Mouse (Mus musculus) bone marrow, adult 2 months (tissue): ENCODE data around the gene Cuedc2. TPM values are rescaled to one million over a fixed set of nuclear protein-coding genes. Genes with fewer than 3 reads are reported as not detected.

Experiments
- H3K27ac ChIP-seq: fragments of 200-500 bp; 2 replicates; pipeline ENCODE4 v1.5.1; 2012; ENCODE audit warnings: low read depth, mild to moderate bottlenecking, control low read depth, inconsistent platforms, low read length; ENCODE audit not compliant: control insufficient read depth, poor library complexity, insufficient read depth
- H3K4me1 ChIP-seq: fragments of 200-500 bp; 2 replicates; pipeline ENCODE4 v1.6.1; 2011; ENCODE audit warnings: low read length; ENCODE audit not compliant: control insufficient read depth, insufficient read depth
- H3K4me3 ChIP-seq: fragments of 200-500 bp; replicated peaks from 2 replicates; pipeline ENCODE3; 2011; ENCODE audit warnings: mild to moderate bottlenecking, low read depth, low read length, control low read depth; ENCODE audit not compliant: control insufficient read depth
- CTCF ChIP-seq: fragments of 200-500 bp; IDR thresholded peaks from 2 replicates; pipeline ENCODE4 v1.5.1; 2011; ENCODE audit warnings: low read length, control low read depth; ENCODE audit not compliant: control insufficient read depth, insufficient read depth
- POLR2A ChIP-seq: fragments of 200-500 bp; IDR thresholded peaks from 2 replicates; pipeline ENCODE4 v1.6.1; 2011; ENCODE audit warnings: low read depth, mild to moderate bottlenecking, control low read depth, low read length, borderline replicate concordance; ENCODE audit not compliant: control insufficient read depth
- WGBS: fragments of 180-500 bp; shearing (Covaris S2); methylation state at CpG from one replicate; pipeline ENCODE4 v1.1.7; 2018; 5-methylcytosine and 5-hydroxymethylcytosine counted together
- polyA plus RNA-seq: library from polyadenylated mRNA; stranded (reverse); fragments of >200 nt; gene quantifications from 2 replicates; pipeline ENCODE4 v1.2.4, GENCODE M21; 2011; ENCODE audit warnings: low replicate concordance; ENCODE audit not compliant: missing spikeins, insufficient read depth, insufficient read length

Gene Cuedc2
- polyA plus RNA-seq, 1 experiment = 161 TPM

DNA sequence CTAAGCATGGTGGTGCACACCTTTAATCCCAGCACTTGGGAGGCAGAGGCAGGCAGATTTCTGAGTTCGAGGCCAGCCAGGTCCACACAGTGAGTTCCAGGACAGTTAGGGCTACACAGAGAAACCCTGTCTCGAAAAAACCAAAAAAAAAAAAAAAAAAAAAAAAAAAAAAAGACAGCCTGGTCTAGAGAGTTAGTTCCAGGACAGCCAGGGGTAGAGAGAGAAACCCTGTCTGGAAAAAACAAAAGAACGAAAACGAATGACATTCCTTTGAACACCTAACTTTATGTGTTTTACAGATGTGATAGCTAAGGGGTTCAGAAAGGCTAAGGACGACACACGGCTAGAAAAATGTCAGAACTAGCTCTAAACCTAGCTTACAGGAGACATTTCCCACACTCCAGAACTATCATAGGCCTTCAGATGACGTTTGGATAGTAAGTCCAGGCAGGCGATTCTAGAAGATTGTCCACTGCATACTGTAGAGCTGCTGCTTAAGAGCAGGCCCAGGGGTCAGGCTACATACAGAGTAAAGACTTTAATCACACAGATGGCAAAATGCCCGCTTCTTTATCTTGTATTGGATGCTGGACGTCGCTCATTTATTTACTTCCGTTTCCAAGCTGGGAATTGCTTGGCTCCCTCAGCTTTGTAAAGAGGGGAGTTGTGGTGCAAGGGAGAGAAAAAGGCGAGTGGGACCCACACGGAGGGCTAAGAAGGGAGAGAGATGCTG lies 9.6 kb upstream of the Cuedc2 start:
- 22% methylated on average over 14 of the region's 14 CpGs for WGBS
- TF ChIP-seq CTCF = no peak
- no peak for TF ChIP-seq POLR2A
- Histone ChIP-seq H3K4me3 (peak overlapping the region; percentile 67), H3K4me1 (peaks cover 4% of the 10 kb centered on the region), H3K27ac (peak overlapping the region; percentile 67)

DNA sequence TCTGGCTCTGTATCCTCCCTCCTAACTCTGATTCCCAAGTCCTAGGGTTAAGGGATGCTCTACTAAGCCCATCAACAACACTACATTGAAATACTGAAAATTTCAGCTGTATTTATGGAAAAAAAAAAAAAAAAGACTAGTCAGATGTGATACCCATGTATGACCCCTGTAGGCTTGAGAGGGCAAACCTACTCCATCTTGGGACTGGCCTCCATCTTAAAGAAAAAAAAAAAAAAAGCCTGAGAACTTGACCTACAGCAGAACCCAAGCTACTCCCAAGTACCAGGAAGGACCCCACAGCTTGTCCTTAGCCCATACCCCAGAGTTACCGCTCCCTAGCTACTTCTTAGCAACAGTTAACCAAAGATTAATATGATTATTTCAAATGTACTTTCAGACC lies 8.6 kb upstream of the Cuedc2 start:
- TF ChIP-seq CTCF (no peak), POLR2A (no peak)
- WGBS = 91% methylated on average over 1 of the region's 1 CpGs
- Histone ChIP-seq H3K27ac (no peak overlapping the region), H3K4me3 (no peak overlapping the region), H3K4me1 (peaks cover 4% of the 10 kb centered on the region)

DNA sequence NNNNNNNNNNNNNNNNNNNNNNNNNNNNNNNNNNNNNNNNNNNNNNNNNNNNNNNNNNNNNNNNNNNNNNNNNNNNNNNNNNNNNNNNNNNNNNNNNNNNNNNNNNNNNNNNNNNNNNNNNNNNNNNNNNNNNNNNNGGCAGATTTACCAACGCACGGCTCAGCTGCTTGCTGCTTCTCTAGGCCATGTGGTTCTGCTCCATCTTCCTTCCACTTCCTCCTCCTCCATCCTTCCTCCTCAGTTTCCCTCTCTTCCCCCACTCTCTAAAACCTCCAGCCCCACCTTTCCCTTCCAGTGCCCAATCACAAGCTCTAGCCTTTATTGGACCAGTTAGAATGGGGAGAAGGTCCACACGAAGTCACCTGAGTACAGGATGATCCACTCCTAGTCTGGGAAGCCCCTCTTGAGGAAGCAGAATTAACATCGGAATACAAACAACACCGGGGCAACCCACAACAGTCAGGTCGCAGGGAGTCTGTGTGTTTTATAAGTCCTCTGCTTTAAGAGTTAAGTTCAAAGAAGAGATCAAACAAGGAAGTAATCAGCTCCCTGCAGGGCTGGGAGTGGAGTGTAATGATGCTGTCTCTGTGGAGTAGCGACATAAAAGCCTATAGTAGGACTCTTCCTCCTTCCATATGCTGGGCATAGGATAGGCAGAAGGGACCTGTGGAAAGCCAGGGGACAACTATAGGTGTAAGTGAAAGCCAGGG lies 6.4 kb upstream of the Cuedc2 start:
- no peak overlapping the region for H3K4me3 ChIP-seq
- WGBS = 30% methylated on average over 7 of the region's 7 CpGs
- H3K4me1 ChIP-seq = no peaks in the 10 kb centered on the region; the same call in 1 of the 2 replicates
- no peak for TF ChIP-seq CTCF
- no peak for TF ChIP-seq POLR2A
- no peak overlapping the region for H3K27ac ChIP-seq

DNA sequence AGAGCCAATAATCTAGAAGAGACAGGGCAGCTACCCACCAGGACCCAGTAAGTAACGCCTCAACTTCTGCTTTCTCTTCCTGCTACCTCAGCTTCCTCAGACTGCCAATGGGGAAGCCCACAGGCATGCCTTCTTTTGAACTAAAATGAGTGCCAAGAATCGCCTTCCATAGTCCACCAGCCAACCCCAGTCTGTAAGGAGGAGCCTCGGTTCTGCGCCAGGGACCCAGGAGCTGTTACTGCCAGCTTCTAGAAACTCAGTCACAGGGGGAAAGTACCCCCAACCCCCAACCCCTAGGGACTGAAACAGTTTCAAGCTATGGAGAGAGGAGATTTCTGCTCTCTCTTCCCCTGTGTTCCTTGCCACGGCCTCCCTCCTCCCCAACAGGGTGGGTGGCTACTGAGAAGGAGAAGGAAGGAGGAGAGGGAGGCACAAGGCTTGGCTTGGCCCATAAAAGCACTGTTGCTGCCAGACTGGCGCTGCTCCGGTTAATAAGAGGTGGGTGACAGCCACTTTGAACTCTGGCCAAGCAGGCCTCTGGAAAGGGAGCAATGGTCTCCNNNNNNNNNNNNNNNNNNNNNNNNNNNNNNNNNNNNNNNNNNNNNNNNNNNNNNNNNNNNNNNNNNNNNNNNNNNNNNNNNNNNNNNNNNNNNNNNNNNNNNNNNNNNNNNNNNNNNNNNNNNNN lies 927 bp upstream of the Cuedc2 start:
- WGBS = 6% methylated on average over 7 of the region's 7 CpGs
- H3K27ac ChIP-seq = peak overlapping the region; percentile 97
- TF ChIP-seq CTCF (no peak), POLR2A (no peak)
- H3K4me1 ChIP-seq = peaks cover 3% of the 10 kb centered on the region; the same call in 1 of the 2 replicates
- peak overlapping the region; percentile 42 for H3K4me3 ChIP-seq

DNA sequence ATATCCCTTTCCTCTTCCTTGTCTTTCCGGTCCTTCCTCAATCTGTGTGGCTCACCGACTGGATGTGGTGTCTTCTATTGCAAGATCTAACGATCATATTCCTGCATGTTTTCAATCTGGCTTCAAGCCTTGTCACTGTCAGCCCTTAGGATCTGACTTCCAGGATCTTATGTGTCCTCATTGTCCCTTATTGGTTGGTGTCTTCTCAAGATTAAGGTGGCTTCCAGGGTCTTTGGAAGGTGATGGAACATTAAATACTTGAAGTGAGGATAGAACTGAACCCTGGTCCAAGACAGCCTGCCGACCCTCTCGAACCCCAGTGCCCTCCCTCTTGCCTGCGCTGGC lies 412 bp upstream of the Cuedc2 start:
- H3K4me1 ChIP-seq = peaks cover 3% of the 10 kb centered on the region; the same call in 1 of the 2 replicates
- peak overlapping the region; percentile 42 for H3K4me3 ChIP-seq
- peak overlapping the region; percentile 97 for H3K27ac ChIP-seq
- 3% methylated on average over 6 of the region's 6 CpGs for WGBS
- peak; percentile 29; the same call in 1 of the 2 replicates for TF ChIP-seq POLR2A
- no peak for TF ChIP-seq CTCF

DNA sequence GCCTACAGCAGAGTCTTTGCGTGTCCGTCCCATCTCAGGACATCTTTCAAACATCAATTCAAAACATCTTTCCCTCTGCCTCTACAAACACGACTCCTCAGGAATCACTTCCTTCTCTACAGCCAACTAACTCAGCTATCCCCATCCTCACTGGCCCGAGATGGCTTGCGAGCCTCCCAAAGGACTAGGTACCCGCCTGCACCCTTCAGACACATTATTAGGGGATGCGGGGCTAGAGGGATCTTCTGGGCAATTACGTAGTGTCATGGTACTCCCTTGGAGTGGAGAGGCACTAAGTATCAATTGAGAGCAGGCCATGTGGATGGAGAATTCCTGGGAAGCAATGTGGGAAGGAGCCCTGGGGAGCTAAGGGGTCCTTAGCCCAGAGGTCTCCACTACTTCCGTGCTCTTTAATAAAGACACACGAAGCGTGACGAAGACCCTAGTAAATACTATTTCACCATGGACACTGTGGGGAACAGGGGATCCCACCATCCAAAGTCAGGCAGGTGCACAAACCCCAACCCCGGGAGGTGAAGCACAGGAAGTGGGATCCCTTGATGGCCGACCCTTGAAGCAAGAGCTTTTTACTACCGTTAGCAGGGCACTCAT lies 677 bp downstream of the Cuedc2 start:
- Histone ChIP-seq H3K4me1 (peaks cover 3% of the 10 kb centered on the region; the same call in 1 of the 2 replicates), H3K4me3 (peak overlapping the region; percentile 79), H3K27ac (peak overlapping the region; percentile 21)
- WGBS = 35% methylated on average over 15 of the region's 15 CpGs
- TF ChIP-seq CTCF (no peak), POLR2A (no peak)

DNA sequence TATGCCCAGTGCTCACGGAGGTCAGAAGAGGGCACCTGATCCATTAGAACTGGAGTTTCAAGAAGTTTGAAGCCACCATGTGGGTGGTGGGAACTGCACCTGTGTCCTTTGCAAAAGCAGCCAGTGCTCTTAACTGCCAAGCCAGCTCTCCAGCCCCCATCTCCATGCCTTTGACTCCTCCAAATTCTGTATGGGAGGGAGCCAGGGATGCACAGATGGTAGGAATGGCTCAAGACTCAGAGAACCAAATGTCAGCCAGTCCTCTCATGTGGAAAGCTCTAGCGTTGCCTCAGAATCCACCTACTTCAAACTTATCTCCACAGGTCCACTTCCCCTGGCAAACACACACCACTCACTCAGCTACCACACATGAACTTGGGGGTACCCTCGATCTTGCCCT lies 4.6 kb downstream of the Cuedc2 start:
- TF ChIP-seq CTCF = no peak
- TF ChIP-seq POLR2A = no peak
- Histone ChIP-seq H3K4me3 (no peak overlapping the region), H3K4me1 (peaks cover 2% of the 10 kb centered on the region; the same call in 1 of the 2 replicates), H3K27ac (no peak overlapping the region)
- WGBS = 79% methylated on average over 3 of the region's 3 CpGs
